Mouse (Mus musculus): ENCODE results near the gene Senp6. TPM values are rescaled to one million over a fixed set of nuclear protein-coding genes. Genes with fewer than 3 reads are reported as not detected.
"Not testable (repeated sequence)": the region's sequence is repeated elsewhere in the genome, so short reads cannot be mapped to it uniquely, and the experiment has no call there.

The Senp6 gene
- polyA plus RNA-seq, 1 experiment = 43.4 TPM

GRCm38 (mm10) chr9:80037997-80038383 lies 28.7 kb upstream of the Senp6 start:
- Histone ChIP-seq H3K4me3 (replicated peaks; ENCODE audit: control insufficient read depth, low read depth, low read length) (no peak overlapping the region), H3K4me1 (ENCODE audit: control insufficient read depth, insufficient read depth, low read length) (no peaks in the 10 kb centered on the region), H3K27ac (ENCODE audit: control insufficient read depth, insufficient read depth, low read depth, low read length, poor library complexity) (no peak overlapping the region)
- TF ChIP-seq CTCF (IDR thresholded peaks at IDR 0.05; ENCODE audit: control insufficient read depth, insufficient read depth, low read length) (no peak), POLR2A (IDR thresholded peaks at IDR 0.05; ENCODE audit: borderline replicate concordance, control insufficient read depth, low read depth, low read length) (no peak)

GRCm38 (mm10) chr9:80039296-80039815 lies 27.3 kb upstream of the Senp6 start:
- no peak overlapping the region for H3K27ac ChIP-seq (ENCODE audit: control insufficient read depth, insufficient read depth, low read depth, low read length, poor library complexity)
- H3K4me3 ChIP-seq (replicated peaks; ENCODE audit: control insufficient read depth, low read depth, low read length) = no peak overlapping the region
- TF ChIP-seq CTCF (IDR thresholded peaks at IDR 0.05; ENCODE audit: control insufficient read depth, insufficient read depth, low read length) = no peak
- no peaks in the 10 kb centered on the region for H3K4me1 ChIP-seq (ENCODE audit: control insufficient read depth, insufficient read depth, low read length)
- 59% methylated on average over 2 of the region's 2 CpGs for WGBS

- WGBS = 90% methylated on average over 4 of the region's 4 CpGs
- not testable (repeated sequence) for H3K4me1 ChIP-seq (ENCODE audit: control insufficient read depth, insufficient read depth, low read length); H3K4me3 ChIP-seq (replicated peaks; ENCODE audit: control insufficient read depth, low read depth, low read length); H3K27ac ChIP-seq (ENCODE audit: control insufficient read depth, insufficient read depth, low read depth, low read length, poor library complexity)
Measured at GRCm38 (mm10) chr9:80044301-80044700, 22.4 kb upstream of the Senp6 start.

- not testable (repeated sequence) for H3K4me3 ChIP-seq (replicated peaks; ENCODE audit: control insufficient read depth, low read depth, low read length); H3K27ac ChIP-seq (ENCODE audit: control insufficient read depth, insufficient read depth, low read depth, low read length, poor library complexity); H3K4me1 ChIP-seq (ENCODE audit: control insufficient read depth, insufficient read depth, low read length)
- WGBS = 81% methylated on average over 5 of the region's 5 CpGs
Measured at GRCm38 (mm10) chr9:80049271-80049670, 17.4 kb upstream of the Senp6 start.

- TF ChIP-seq POLR2A (IDR thresholded peaks at IDR 0.05; ENCODE audit: borderline replicate concordance, control insufficient read depth, low read depth, low read length) = no peak
- TF ChIP-seq CTCF (IDR thresholded peaks at IDR 0.05; ENCODE audit: control insufficient read depth, insufficient read depth, low read length) = no peak
- 83% methylated on average over 5 of the region's 5 CpGs for WGBS
- Histone ChIP-seq H3K4me1 (ENCODE audit: control insufficient read depth, insufficient read depth, low read length) (no peaks in the 10 kb centered on the region), H3K27ac (ENCODE audit: control insufficient read depth, insufficient read depth, low read depth, low read length, poor library complexity) (no peak overlapping the region), H3K4me3 (replicated peaks; ENCODE audit: control insufficient read depth, low read depth, low read length) (no peak overlapping the region)
Measured at GRCm38 (mm10) chr9:80052951-80053350, 13.8 kb upstream of the Senp6 start.

GRCm38 (mm10) chr9:80057690-80058089 lies 9.0 kb upstream of the Senp6 start:
- TF ChIP-seq CTCF (IDR thresholded peaks at IDR 0.05; ENCODE audit: control insufficient read depth, insufficient read depth, low read length) (no peak), POLR2A (IDR thresholded peaks at IDR 0.05; ENCODE audit: borderline replicate concordance, control insufficient read depth, low read depth, low read length) (no peak)
- Histone ChIP-seq H3K27ac (ENCODE audit: control insufficient read depth, insufficient read depth, low read depth, low read length, poor library complexity) (no peak overlapping the region), H3K4me3 (replicated peaks; ENCODE audit: control insufficient read depth, low read depth, low read length) (no peak overlapping the region), H3K4me1 (ENCODE audit: control insufficient read depth, insufficient read depth, low read length) (no peaks in the 10 kb centered on the region)
- 5% methylated on average over 2 of the region's 2 CpGs for WGBS

GRCm38 (mm10) chr9:80065495-80065894 lies 1.2 kb upstream of the Senp6 start:
- H3K27ac ChIP-seq (ENCODE audit: control insufficient read depth, insufficient read depth, low read depth, low read length, poor library complexity) = not testable (repeated sequence)

GRCm38 (mm10) chr9:80067221-80068027 lies 721 bp downstream of the Senp6 start:
- Histone ChIP-seq H3K4me3 (replicated peaks; ENCODE audit: control insufficient read depth, low read depth, low read length) (peak overlapping the region; percentile 98), H3K27ac (ENCODE audit: control insufficient read depth, insufficient read depth, low read depth, low read length, poor library complexity) (peak overlapping the region; percentile 98), H3K4me1 (ENCODE audit: control insufficient read depth, insufficient read depth, low read length) (no peaks in the 10 kb centered on the region)
- under 1% methylated on average over 92 of the region's 93 CpGs for WGBS
- no peak for TF ChIP-seq POLR2A (IDR thresholded peaks at IDR 0.05; ENCODE audit: borderline replicate concordance, control insufficient read depth, low read depth, low read length)
- no peak for TF ChIP-seq CTCF (IDR thresholded peaks at IDR 0.05; ENCODE audit: control insufficient read depth, insufficient read depth, low read length)

More at GRCm38 (mm10) chr9:80065495-80065894, 1.2 kb upstream of the Senp6 start:
- H3K4me1 ChIP-seq (ENCODE audit: control insufficient read depth, insufficient read depth, low read length); H3K4me3 ChIP-seq (replicated peaks; ENCODE audit: control insufficient read depth, low read depth, low read length): not testable (repeated sequence)
- 93% methylated on average over 2 of the region's 2 CpGs for WGBS

GRCm38 (mm10) chr9:80068028-80068515 lies 1.4 kb downstream of the Senp6 start:
- TF ChIP-seq POLR2A (IDR thresholded peaks at IDR 0.05; ENCODE audit: borderline replicate concordance, control insufficient read depth, low read depth, low read length) (no peak), CTCF (IDR thresholded peaks at IDR 0.05; ENCODE audit: control insufficient read depth, insufficient read depth, low read length) (no peak)
- Histone ChIP-seq H3K27ac (ENCODE audit: control insufficient read depth, insufficient read depth, low read depth, low read length, poor library complexity) (peak overlapping the region; percentile 98), H3K4me1 (ENCODE audit: control insufficient read depth, insufficient read depth, low read length) (no peaks in the 10 kb centered on the region), H3K4me3 (replicated peaks; ENCODE audit: control insufficient read depth, low read depth, low read length) (peak overlapping the region; percentile 98)
- under 1% methylated on average over 18 of the region's 18 CpGs for WGBS
